Mouse (Mus musculus) liver, embryonic 12.5 days (tissue): Measurements from ENCODE around the gene Il6. TPM values are rescaled to one million over a fixed set of nuclear protein-coding genes. Genes with fewer than 3 reads are reported as not detected.
"Not testable (repeated sequence)": the region's sequence is repeated elsewhere in the genome, so short reads cannot be mapped to it uniquely, and the experiment has no call there.

Experiments used
- ATAC-seq: fragments of 200-750 bp; cut with Nextera tagmentation; 2 replicates; pipeline ENCODE4 v1.8.0; 2017; ENCODE audit warnings: moderate number of reproducible peaks, mild to moderate bottlenecking, moderate library complexity
- H3K27ac ChIP-seq: fragments of 300-500 bp; sonication (generic); 2 replicates; pipeline ENCODE4 v1.5.1; 2016; ENCODE audit warnings: mild to moderate bottlenecking
- H3K27me3 ChIP-seq: fragments of 300-500 bp; sonication (generic); replicated peaks from 2 replicates; pipeline ENCODE4 v1.6.1; 2016; ENCODE audit warnings: mild to moderate bottlenecking, moderate library complexity
- H3K36me3 ChIP-seq: fragments of 300-500 bp; sonication (generic); 2 replicates; pipeline ENCODE4 v1.6.1; 2016; ENCODE audit warnings: mild to moderate bottlenecking, moderate library complexity
- H3K4me1 ChIP-seq: fragments of 300-500 bp; sonication (generic); 2 replicates; pipeline ENCODE4 v1.6.1; 2016
- H3K4me2 ChIP-seq: fragments of 300-500 bp; sonication (generic); 2 replicates; pipeline ENCODE4 v1.6.1; 2016; ENCODE audit warnings: mild to moderate bottlenecking, moderate library complexity
- H3K4me3 ChIP-seq: fragments of 300-500 bp; sonication (generic); 2 replicates; pipeline ENCODE4 v1.5.1; 2016; ENCODE audit warnings: mild to moderate bottlenecking, moderate library complexity
- H3K9ac ChIP-seq: fragments of 300-500 bp; sonication (generic); 2 replicates; pipeline ENCODE4 v1.6.1; 2016; ENCODE audit warnings: mild to moderate bottlenecking, moderate library complexity
- H3K9me3 ChIP-seq: fragments of 300-500 bp; sonication (generic); replicated peaks from 2 replicates; pipeline ENCODE4 v1.6.1; 2016; ENCODE audit warnings: mild to moderate bottlenecking, moderate library complexity
- WGBS: fragments of 180-500 bp; shearing (Covaris S2); methylation state at CpG from one replicate; pipeline ENCODE4 v1.1.7; 2016; ENCODE audit not compliant: insufficient replicate concordance; 5-methylcytosine and 5-hydroxymethylcytosine counted together
- polyA plus RNA-seq: library from polyadenylated mRNA; unstranded; fragments of >200 nt; fragmentation: Nextera tagmentation; extraction: Ambion mirVana; gene quantifications from 2 replicates; pipeline ENCODE4 v1.2.1, GENCODE M21; 2016

The Il6 gene
- polyA plus RNA-seq, 1 experiment from 2014 or later = 0.11 TPM

- not testable (repeated sequence) for H3K27me3 ChIP-seq, H3K4me1 ChIP-seq, H3K4me2 ChIP-seq, H3K9me3 ChIP-seq, H3K36me3 ChIP-seq, H3K9ac ChIP-seq, H3K4me3 ChIP-seq, H3K27ac ChIP-seq, ATAC-seq
- WGBS = 52% methylated on average over 5 of the region's 5 CpGs
Measured at GRCm38 (mm10) chr5:30039324-30039723, 26.4 kb downstream of the Il6 start.

- not testable (repeated sequence) for H3K9ac ChIP-seq, H3K4me2 ChIP-seq, H3K9me3 ChIP-seq, H3K4me3 ChIP-seq, H3K36me3 ChIP-seq, H3K4me1 ChIP-seq, H3K27ac ChIP-seq, ATAC-seq, H3K27me3 ChIP-seq
- 30% methylated on average over 4 of the region's 4 CpGs for WGBS
Measured at GRCm38 (mm10) chr5:30039841-30040240, 26.9 kb downstream of the Il6 start.

- whole genome bisulfite sequencing = 84% methylated on average over 6 of the region's 6 CpGs
- Histone ChIP-seq H3K4me1 (no peaks in the 10 kb centered on the region), H3K27me3 (no peaks in the 10 kb centered on the region), H3K4me2 (no peak overlapping the region), H3K36me3 (peaks cover 47% of the 10 kb centered on the region), H3K4me3 (no peak overlapping the region), H3K27ac (no peak overlapping the region), H3K9ac (no peak overlapping the region), H3K9me3 (no peaks in the 10 kb centered on the region)
- no peak for ATAC-seq
Measured at GRCm38 (mm10) chr5:30058216-30058731, 45.4 kb downstream of the Il6 start.

- H3K4me1 ChIP-seq, H3K9ac ChIP-seq: not testable (repeated sequence)
- 74% methylated on average over 5 of the region's 5 CpGs for WGBS
Measured at GRCm38 (mm10) chr5:30059607-30060006, 46.7 kb downstream of the Il6 start.

GRCm38 (mm10) chr5:30067726-30068125, 54.8 kb downstream of the Il6 start:
- H3K36me3 ChIP-seq = peaks cover 91% of the 10 kb centered on the region
- WGBS = 77% methylated on average over 6 of the region's 6 CpGs

More at GRCm38 (mm10) chr5:30059607-30060006, 46.7 kb downstream of the Il6 start:
- H3K27me3 ChIP-seq, H3K4me3 ChIP-seq, ATAC-seq, H3K4me2 ChIP-seq, H3K9me3 ChIP-seq, H3K27ac ChIP-seq: not testable (repeated sequence)
- H3K36me3 ChIP-seq = peaks cover 60% of the 10 kb centered on the region

More at GRCm38 (mm10) chr5:30067726-30068125, 54.8 kb downstream of the Il6 start:
- no peaks in the 10 kb centered on the region for H3K9me3 ChIP-seq
- ATAC-seq = no peak
- H3K4me3 ChIP-seq = no peak overlapping the region
- no peak overlapping the region for H3K9ac ChIP-seq
- H3K4me2 ChIP-seq = no peak overlapping the region
- peaks cover 15% of the 10 kb centered on the region for H3K4me1 ChIP-seq
- no peaks in the 10 kb centered on the region for H3K27me3 ChIP-seq
- H3K27ac ChIP-seq = no peak overlapping the region

Other genes with a start within 250 kb of the Il6 start
- gene Tyms, start 60.5 kb downstream of the Il6 start, polyA plus RNA-seq = 278 and 289 TPM in 2 replicates
- 0.08 and 0.12 TPM in 2 replicates for gene Garem2, start 92.0 kb downstream of the Il6 start, polyA plus RNA-seq
- gene 3110082J24Rik, start 93.0 kb downstream of the Il6 start, polyA plus RNA-seq = not detected in 2 replicates
- gene Hadha, start 142.0 kb downstream of the Il6 start, polyA plus RNA-seq = 92.2 and 103 TPM in 2 replicates
- gene Hadhb, start 142.1 kb downstream of the Il6 start, polyA plus RNA-seq = 113 and 116 TPM in 2 replicates
- gene Adgrf3, start 192.6 kb downstream of the Il6 start, polyA plus RNA-seq = not detected in 2 replicates
- gene Selenoi, start 219.5 kb downstream of the Il6 start, polyA plus RNA-seq = 20.2 and 22.0 TPM in 2 replicates